Mouse (Mus musculus) midbrain, embryonic 11.5 days (tissue): Measurements from ENCODE around the gene Gbf1. TPM values are rescaled to one million over a fixed set of nuclear protein-coding genes. Genes with fewer than 3 reads are reported as not detected.

Source experiments
- ATAC-seq: fragments of 200-750 bp; cut with Nextera tagmentation; 2 replicates; pipeline ENCODE4 v1.8.0; 2017; ENCODE audit warnings: moderate TSS enrichment, moderate library complexity; ENCODE audit not compliant: low FRiP score
- DNase-seq: peaks from one replicate; pipeline ENCODE4 v3.0.0; 2015; ENCODE audit warnings: low spot score; ENCODE audit errors: missing footprints
- H3K27ac ChIP-seq: fragments of 300-500 bp; sonication (generic); 2 replicates; pipeline ENCODE4 v1.5.1; 2014; ENCODE audit warnings: low read depth, low read length
- H3K27me3 ChIP-seq: fragments of 300-500 bp; sonication (generic); 2 replicates; pipeline ENCODE4 v1.6.1; 2014; ENCODE audit warnings: mild to moderate bottlenecking, low read length, moderate library complexity, mixed read lengths; ENCODE audit not compliant: control insufficient read depth, insufficient read depth
- H3K36me3 ChIP-seq: fragments of 300-500 bp; sonication (generic); 2 replicates; pipeline ENCODE4 v1.6.1; 2014; ENCODE audit warnings: mild to moderate bottlenecking, low read length, moderate library complexity, mixed read lengths; ENCODE audit not compliant: control insufficient read depth, insufficient read depth
- H3K4me1 ChIP-seq: fragments of 300-500 bp; sonication (generic); 2 replicates; pipeline ENCODE4 v1.6.1; 2014; ENCODE audit warnings: low read length; ENCODE audit not compliant: control insufficient read depth, insufficient read depth
- H3K4me2 ChIP-seq: fragments of 300-500 bp; sonication (generic); 2 replicates; pipeline ENCODE4 v1.6.1; 2014; ENCODE audit warnings: mild to moderate bottlenecking, moderate library complexity
- H3K4me3 ChIP-seq: fragments of 300-500 bp; sonication (generic); 2 replicates; pipeline ENCODE4 v1.5.1; 2014; ENCODE audit warnings: low read depth, low read length
- H3K9ac ChIP-seq: fragments of 300-500 bp; sonication (generic); 2 replicates; pipeline ENCODE4 v1.6.1; 2014; ENCODE audit warnings: low read length
- H3K9me3 ChIP-seq: fragments of 300-500 bp; sonication (generic); 2 replicates; pipeline ENCODE4 v1.6.1; 2016; ENCODE audit warnings: low read length; ENCODE audit not compliant: control insufficient read depth
- WGBS: fragments of 180-500 bp; shearing (Covaris S2); extraction: QIAGEN DNeasy Blood & Tissue Kit; methylation state at CpG from one replicate; pipeline ENCODE4 v1.1.7; 2014; 5-methylcytosine and 5-hydroxymethylcytosine counted together
- polyA plus RNA-seq: library from polyadenylated mRNA; unstranded; fragments of >200 nt; fragmentation: Nextera tagmentation; extraction: Ambion mirVana; gene quantifications from 2 replicates; pipeline ENCODE4 v1.2.1, GENCODE M21; 2014

Gene Gbf1
- polyA plus RNA-seq, 1 experiment from 2014 or later = 42.6 TPM

DNA sequence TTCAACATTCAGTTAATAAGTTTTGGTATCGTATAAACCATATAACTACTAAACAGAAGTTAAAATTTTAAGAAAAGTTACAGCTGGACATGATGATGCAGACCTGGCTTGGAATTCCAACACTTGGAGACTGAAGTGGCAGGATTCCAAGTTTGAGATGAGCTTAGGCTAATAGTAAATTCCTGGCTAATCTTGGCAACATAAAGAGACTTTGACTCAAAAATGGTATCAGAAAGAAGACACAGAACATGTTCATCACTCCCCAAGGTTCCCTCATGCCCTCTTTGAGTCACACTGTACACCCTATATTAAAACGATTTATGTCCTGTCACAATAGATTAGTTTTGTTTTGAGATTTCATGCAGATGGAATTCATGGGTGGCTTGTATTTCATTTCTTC lies 72.6 kb downstream of the Gbf1 start:
- Histone ChIP-seq H3K4me3 (no peak overlapping the region), H3K4me2 (no peak overlapping the region), H3K36me3 (no peaks in the 10 kb centered on the region), H3K4me1 (no peaks in the 10 kb centered on the region), H3K27me3 (no peaks in the 10 kb centered on the region), H3K9me3 (no peaks in the 10 kb centered on the region), H3K9ac (no peak overlapping the region), H3K27ac (no peak overlapping the region)
- 86% methylated on average over 2 of the region's 2 CpGs for WGBS
- ATAC-seq = no peak
- no peak for DNase-seq

DNA sequence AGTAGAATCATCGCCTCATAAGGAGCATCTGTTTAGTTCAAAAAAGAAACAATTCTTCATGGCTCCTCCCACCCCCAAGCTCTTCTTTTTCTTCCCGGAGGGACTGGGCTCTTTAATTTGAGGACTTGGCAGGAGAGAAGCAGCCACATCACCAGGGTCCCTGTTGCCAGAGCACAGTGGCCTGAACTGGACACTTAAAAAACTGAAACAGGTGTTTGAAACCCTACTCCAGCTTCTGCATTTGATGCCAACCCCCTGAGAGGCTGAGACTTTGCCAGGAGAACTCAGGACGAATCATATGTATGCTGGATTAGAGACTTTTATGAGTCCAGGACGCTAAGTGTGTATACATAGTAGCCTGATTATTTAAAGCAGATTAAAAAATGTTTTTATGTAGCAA lies 73.2 kb downstream of the Gbf1 start:
- no peaks in the 10 kb centered on the region for H3K36me3 ChIP-seq
- H3K4me1 ChIP-seq = no peaks in the 10 kb centered on the region
- 81% methylated on average over 4 of the region's 4 CpGs for WGBS
- no peak overlapping the region for H3K4me2 ChIP-seq
- DNase-seq (no peak), ATAC-seq (no peak)
- H3K4me3 ChIP-seq = no peak overlapping the region
- H3K27me3 ChIP-seq = no peaks in the 10 kb centered on the region
- no peak overlapping the region for H3K27ac ChIP-seq
- no peak overlapping the region for H3K9ac ChIP-seq
- H3K9me3 ChIP-seq = no peaks in the 10 kb centered on the region

DNA sequence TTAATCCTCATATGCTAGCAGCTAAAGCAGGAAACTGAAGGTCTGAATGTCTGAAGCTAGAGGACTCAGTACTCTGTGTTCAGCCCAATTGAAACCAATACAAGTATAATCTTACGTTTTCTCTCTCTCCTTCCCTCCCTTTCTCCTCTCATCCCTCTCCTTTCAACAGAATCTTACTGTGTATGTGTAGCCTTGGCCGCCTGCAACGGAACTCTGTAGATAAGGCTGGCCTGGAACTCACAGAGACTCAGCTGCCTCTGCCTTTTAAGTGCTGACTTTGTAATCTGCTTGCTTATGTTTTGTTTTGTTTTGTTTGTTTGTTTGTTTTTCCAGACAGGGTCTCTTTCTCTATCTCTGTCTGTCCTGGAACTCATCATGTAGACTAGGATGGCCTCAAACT lies 74.0 kb downstream of the Gbf1 start:
- Histone ChIP-seq H3K27ac (no peak overlapping the region), H3K4me1 (no peaks in the 10 kb centered on the region), H3K9me3 (no peaks in the 10 kb centered on the region), H3K27me3 (no peaks in the 10 kb centered on the region), H3K4me2 (no peak overlapping the region), H3K4me3 (no peak overlapping the region), H3K9ac (no peak overlapping the region), H3K36me3 (no peaks in the 10 kb centered on the region)
- no peak for ATAC-seq
- no peak for DNase-seq
- 86% methylated on average over 3 of the region's 3 CpGs for WGBS

DNA sequence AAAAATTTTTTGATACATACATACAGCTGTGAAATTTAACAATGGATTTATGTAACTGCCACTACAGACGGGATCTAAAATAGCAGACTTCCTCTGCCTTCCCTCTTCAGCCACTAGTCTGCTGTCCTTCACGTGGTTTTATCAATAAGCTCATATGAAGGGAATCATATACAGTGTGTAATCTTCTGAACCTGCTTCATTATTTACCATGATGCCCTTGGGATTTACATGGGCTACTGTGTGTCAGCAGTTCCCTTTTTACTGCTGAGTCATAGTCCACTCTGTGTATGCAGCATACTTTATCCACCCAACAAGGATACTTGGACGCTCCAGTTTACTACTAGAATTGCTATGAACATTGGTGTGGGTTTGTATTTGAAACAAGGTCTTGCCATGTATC lies 75.0 kb downstream of the Gbf1 start:
- Histone ChIP-seq H3K27me3 (no peaks in the 10 kb centered on the region), H3K4me1 (no peaks in the 10 kb centered on the region), H3K9me3 (no peaks in the 10 kb centered on the region)

DNA sequence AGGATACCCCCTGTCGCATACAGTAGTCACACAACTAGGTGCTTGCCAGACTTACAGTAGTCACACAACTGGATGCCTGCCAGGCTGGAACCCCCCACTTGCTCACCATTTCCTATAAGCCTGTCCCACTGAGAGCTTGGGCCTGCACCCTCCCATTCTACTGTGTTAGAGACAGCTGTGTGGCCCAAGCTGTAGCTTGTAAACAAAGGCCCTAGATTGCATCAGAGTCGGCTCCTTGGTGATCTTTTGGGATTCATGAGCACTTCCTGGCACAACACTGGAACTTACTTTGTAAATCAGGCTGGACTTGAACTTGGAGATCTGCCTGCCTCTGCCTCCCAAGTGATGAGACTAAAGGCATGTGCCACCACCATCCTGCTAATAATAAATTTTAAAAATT lies 82.1 kb downstream of the Gbf1 start:
- Histone ChIP-seq H3K36me3 (no peaks in the 10 kb centered on the region), H3K9ac (no peak overlapping the region), H3K9me3 (no peaks in the 10 kb centered on the region), H3K4me3 (no peak overlapping the region), H3K4me1 (0 out of 2 replicates have a peak, but pooled peaks cover 3% of the 10 kb centered on the region), H3K27ac (no peak overlapping the region), H3K4me2 (no peak overlapping the region), H3K27me3 (no peaks in the 10 kb centered on the region)
- DNase-seq (no peak), ATAC-seq (no peak)
- 86% methylated on average over 2 of the region's 2 CpGs for WGBS

More for the DNA sequence above, 75.0 kb downstream of the Gbf1 start:
- ATAC-seq (no peak), DNase-seq (no peak)
- Histone ChIP-seq H3K9ac (no peak overlapping the region), H3K27ac (no peak overlapping the region), H3K36me3 (no peaks in the 10 kb centered on the region), H3K4me2 (no peak overlapping the region), H3K4me3 (no peak overlapping the region)
- WGBS = 97% methylated on average over 3 of the region's 3 CpGs

DNA sequence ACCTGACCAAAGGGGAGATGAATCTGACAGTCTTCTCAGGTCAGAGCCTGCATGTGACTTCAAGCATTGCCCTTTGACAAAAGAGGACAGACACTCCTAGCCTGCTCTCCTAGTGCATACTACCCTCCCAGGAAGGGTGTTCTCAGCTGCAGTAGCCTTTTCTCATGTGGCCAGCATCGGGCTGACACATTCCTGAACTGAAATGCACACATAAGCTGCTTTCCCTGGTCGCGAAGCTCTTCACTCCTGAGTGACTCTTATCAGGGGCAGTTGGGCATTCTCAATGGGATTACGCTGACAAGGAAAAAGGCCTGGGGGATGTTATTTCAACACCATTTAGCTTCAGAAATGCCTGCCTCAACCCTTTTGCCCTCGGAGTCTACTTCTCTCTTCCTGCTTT lies 84.3 kb downstream of the Gbf1 start:
- no peaks in the 10 kb centered on the region for H3K9me3 ChIP-seq
- ATAC-seq (no peak), DNase-seq (no peak)
- 21% methylated on average over 5 of the region's 5 CpGs for WGBS
- no peak overlapping the region for H3K9ac ChIP-seq
- no peaks in the 10 kb centered on the region for H3K36me3 ChIP-seq
- H3K4me3 ChIP-seq = no peak overlapping the region
- no peak overlapping the region for H3K27ac ChIP-seq
- H3K27me3 ChIP-seq = no peaks in the 10 kb centered on the region
- 0 out of 2 replicates have a peak, but pooled peaks cover 3% of the 10 kb centered on the region for H3K4me1 ChIP-seq
- H3K4me2 ChIP-seq = no peak overlapping the region

DNA sequence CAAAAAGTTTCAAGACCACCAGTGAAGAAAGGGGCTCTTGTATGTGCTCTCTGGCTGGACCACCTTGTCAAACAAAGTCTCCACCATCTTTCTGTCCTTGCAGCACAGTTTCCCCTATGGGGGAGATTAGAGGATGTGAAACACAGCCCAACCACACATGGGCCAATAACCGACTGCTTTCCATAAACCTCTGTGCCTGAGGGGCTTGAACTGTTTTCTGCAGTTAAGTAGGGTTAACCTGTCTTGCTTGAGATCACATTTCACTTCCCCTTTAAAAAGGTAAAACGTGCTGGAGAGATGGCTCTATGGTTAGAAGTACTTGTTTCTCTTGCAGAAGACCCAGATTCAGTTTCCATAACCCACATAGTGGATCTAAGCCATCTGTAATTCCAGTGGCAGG lies 87.9 kb downstream of the Gbf1 start:
- Histone ChIP-seq H3K36me3 (no peaks in the 10 kb centered on the region), H3K4me2 (no peak overlapping the region), H3K9me3 (no peaks in the 10 kb centered on the region), H3K4me1 (peaks cover 7% of the 10 kb centered on the region; the same call in 1 of the 2 replicates), H3K4me3 (no peak overlapping the region), H3K27ac (no peak overlapping the region), H3K9ac (no peak overlapping the region), H3K27me3 (no peaks in the 10 kb centered on the region)
- ATAC-seq = no peak
- DNase-seq = no peak
- WGBS = 65% methylated on average over 2 of the region's 2 CpGs

DNA sequence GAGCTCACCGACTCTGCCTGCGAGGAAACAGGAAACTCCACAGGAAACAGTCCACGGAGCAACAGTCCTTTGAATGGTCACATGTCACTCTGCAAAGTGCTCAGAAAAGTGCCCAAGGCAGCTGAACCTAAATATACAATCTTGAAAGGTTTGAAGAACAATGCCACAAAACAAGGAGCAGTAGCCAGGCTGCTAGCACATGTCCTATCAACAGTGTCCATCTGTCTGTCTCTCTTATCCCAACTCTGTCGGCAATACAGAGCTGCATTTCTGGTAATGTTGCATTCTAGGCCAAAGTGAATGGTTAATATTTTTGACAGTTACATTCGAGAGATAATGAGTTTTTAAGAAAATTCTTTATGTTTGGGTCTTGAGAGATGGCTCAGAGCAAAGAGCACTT lies 90.1 kb downstream of the Gbf1 start:
- Histone ChIP-seq H3K4me2 (no peak overlapping the region), H3K4me3 (no peak overlapping the region), H3K27me3 (no peaks in the 10 kb centered on the region), H3K27ac (no peak overlapping the region), H3K9me3 (no peaks in the 10 kb centered on the region), H3K36me3 (no peaks in the 10 kb centered on the region), H3K9ac (no peak overlapping the region), H3K4me1 (peaks cover 4% of the 10 kb centered on the region; the same call in 1 of the 2 replicates)
- no peak for DNase-seq
- WGBS = 88% methylated on average over 5 of the region's 5 CpGs
- no peak for ATAC-seq

DNA sequence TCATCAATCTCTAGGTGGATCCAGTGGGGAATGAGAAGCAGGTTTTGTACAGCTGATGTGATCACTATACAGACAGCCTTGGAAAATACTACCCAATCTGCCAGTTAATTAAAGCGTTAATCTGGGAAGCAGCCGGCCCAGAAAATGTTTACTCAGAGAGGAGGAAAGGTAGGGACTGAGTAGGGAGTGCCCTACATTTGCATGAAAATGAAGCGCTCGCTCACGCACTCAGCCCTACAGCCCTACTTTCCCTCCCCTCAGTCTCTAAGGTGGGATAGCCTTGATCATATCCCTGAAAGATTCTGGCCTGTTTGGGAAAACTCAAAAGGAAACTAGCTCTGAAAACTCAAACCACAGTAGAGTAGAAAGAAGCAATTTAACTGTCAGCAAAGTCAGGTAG lies 92.3 kb downstream of the Gbf1 start:
- Histone ChIP-seq H3K9me3 (no peaks in the 10 kb centered on the region), H3K36me3 (no peaks in the 10 kb centered on the region), H3K9ac (no peak overlapping the region), H3K4me2 (no peak overlapping the region), H3K27me3 (no peaks in the 10 kb centered on the region), H3K4me1 (peaks cover 4% of the 10 kb centered on the region; the same call in 1 of the 2 replicates), H3K27ac (no peak overlapping the region), H3K4me3 (no peak overlapping the region)
- DNase-seq (no peak), ATAC-seq (no peak)
- 13% methylated on average over 5 of the region's 5 CpGs for WGBS

DNA sequence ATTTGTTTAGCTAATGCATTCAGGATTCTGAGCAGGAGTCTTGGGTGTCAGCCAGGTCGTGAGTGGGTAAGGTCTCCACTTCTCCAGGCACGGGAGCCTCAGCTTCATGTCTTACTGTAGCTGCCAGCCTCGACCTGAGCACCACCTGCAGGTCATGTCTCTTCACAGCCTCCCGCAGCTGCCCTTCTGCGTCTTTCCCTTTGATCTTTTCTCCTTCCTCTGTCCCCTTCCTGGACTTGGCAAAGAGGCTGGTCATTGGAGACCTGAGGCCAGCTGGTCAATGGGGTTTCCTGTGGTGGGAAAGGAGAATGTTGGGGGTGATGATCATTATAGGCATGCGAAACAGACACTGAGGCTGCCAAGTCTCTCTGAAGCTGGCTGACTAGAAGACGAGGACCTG lies 96.7 kb downstream of the Gbf1 start:
- H3K4me3 ChIP-seq = no peak overlapping the region
- H3K4me2 ChIP-seq = no peak overlapping the region
- no peaks in the 10 kb centered on the region for H3K27me3 ChIP-seq
- no peak overlapping the region for H3K9ac ChIP-seq
- DNase-seq = no peak
- WGBS = 49% methylated on average over 7 of the region's 7 CpGs
- no peak overlapping the region for H3K27ac ChIP-seq
- no peaks in the 10 kb centered on the region for H3K9me3 ChIP-seq
- ATAC-seq = no peak
- H3K36me3 ChIP-seq = no peaks in the 10 kb centered on the region
- H3K4me1 ChIP-seq = peaks cover 4% of the 10 kb centered on the region; the same call in 1 of the 2 replicates
